Mouse (Mus musculus): ENCODE results near the gene Cd164.

Gene Cd164

GRCm38 (mm10) chr10:41552319-41552718 lies 33.1 kb downstream of the Cd164 start:
- peak in 1 of 2 experiments; percentile 10 for DNase-seq

DNA sequence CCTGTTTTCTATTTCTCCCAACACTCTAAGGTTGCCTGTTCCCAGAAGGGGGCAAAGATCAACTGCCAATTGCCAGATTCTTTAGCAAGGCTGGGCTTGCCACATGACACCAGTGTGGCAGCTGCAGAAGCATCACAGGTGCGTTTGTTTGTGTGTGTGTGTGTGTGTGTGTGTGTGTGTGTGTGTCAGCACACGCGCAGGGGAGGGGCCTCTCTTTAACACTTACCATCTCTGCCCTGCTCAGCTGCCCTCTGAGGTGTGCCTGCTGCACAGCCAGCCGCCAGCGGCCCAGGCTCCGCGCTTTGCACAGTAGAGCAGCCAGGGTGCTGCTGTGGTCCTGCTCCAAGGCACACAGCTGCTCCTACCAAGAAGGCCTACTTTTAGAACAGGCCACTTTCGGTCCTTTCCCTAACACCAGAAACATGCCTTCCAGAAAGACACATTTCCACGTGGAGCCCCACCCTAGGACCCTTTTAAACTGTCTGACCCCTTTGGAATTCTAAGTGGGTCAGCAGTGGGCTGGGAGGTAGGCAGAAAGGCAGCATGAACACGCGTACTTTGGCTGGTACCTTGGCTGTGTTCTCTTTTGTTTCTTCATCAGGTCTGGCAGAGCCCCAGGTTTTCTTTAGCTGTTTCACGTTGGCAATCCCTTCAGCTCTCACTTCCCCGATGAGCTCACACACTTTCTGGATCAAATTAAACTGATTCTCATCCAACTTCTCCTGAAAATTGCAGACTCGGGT lies 33.8 kb downstream of the Cd164 start:
- peak; percentile 60 to 81 for DNase-seq

DNA sequence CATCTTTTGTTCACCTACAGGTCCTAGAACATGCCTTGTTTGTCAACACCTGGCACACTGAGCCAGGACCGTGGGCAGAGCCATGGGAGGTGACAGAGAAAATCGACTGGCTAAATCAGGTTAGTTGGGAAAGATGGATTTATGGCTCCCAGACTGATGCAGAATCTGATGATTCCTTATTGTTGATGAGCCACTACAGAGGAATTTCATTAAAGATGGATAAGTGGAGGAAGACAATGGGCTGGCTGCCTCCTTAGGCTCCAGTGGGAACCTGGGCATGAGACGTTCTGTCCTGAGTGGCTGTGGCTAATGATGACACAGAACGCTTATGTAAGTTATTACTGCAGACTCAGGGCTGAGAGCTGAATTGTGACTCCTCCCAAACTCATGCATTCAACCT lies 34.5 kb downstream of the Cd164 start:
- no peak for DNase-seq

DNA sequence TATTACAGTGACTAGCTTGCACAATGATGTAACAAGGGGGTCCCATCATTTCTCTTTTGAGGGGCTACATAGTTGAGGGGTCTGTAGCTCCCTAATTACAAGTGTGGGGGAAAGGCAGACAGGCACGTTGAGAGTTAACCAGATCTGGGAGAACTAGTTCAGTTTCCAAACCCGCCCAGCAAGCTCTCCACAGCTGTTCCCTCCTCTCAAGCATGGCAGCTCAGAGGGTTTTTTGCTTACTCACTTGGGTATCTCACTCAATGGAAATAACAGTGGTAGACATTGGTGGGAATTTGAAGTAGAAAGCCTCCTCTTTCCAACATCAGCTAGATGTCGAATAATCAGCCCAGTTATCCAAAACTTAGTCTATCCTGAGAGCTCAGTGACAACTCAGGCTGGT lies 35.9 kb downstream of the Cd164 start:
- DNase-seq = no peak

- DNase-seq = no peak
Measured at GRCm38 (mm10) chr10:41558401-41558800, 39.2 kb downstream of the Cd164 start.

DNA sequence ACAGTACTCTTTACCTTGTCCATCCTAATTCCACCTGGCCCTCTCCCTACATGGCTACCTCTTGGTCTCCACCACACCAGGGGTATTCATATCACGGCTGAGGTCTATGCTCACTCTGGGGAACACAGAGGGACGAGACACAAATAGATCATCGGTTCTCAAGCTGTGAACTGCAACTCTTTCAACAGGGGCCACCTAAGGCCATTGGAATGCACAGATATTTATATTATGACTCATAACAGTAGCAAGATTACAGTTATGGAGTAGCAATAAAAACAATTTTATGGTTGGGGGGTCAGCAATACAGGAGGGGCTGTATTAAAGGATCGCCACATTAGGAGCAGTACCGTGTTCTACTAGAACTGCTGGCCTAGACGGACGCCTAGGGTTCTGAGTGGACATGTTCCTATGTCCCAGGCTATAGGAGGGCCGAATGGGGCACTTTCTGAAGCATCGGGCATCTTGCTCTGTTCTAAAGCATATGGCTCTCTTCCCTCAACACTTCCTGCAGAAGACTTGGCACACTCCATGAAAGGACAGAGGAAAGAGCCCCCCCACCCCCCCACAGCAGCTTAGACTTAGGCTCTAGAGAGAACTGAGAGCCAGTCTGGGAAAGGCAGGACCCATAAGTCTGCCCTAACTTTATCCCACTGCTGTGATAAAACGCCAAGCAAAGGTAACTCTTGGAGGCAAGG lies 42.6 kb downstream of the Cd164 start:
- no peak for DNase-seq

- DNase-seq = no peak
Measured at GRCm38 (mm10) chr10:41565141-41565540, 45.9 kb downstream of the Cd164 start.

DNA sequence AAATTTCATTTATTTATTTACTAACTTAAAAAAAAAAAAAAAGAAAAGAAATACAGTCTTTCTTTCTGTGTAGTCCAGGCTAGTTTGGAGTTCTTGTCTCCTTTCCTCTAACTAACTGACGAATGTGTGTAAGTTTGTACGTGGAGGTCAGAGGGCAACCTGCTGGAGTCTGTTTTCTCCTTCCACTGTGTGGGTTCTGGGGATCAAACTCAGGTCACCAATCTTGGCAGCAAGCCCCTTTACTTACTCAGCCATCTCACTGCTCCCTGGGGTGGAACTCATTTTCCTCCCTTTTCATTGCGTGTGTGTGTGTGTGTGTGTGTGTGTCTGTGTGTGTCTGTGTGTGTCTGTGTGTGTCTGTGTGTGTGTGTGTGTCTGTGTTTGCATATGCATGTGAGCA lies 49.1 kb downstream of the Cd164 start:
- peak; percentile 44 to 61 for DNase-seq

DNA sequence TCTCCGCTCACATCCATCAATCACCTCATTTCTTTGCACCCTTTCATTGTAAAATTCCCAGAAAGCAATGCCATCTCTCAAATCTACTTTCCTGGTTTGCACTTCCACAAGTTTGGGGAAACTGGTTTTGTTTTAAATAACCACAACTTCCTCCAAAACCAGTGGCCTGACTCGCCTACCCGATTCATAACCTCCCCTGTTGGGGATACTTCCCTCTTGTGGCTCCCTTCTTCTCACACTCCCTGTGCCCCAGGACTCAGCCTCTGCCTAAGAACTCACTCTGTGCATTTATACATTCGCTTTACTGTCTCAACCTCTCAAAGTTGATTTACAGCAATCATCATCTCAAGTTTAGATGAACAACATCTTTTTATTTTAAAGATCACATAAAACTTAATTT lies 51.9 kb downstream of the Cd164 start:
- no peak for DNase-seq

DNA sequence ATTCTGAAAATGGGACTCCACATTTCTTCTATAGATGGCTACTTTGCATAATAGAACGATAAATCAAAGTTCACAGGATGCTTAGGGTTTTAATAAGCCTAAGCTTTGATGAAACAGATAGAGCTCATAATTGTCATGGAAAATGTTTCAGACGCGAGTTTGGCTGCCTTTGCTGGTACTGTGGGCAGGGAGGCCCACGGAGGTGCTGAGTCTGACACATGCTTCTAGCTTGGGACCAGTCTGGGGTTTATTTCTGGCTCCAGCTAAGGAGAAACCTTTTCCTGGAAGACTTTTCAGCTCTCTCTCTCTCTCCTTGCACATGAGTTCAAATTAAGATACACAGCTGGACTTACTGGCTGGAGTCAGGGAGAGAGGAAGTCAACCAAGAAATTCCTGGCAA lies 53.1 kb downstream of the Cd164 start:
- no peak for DNase-seq

DNA sequence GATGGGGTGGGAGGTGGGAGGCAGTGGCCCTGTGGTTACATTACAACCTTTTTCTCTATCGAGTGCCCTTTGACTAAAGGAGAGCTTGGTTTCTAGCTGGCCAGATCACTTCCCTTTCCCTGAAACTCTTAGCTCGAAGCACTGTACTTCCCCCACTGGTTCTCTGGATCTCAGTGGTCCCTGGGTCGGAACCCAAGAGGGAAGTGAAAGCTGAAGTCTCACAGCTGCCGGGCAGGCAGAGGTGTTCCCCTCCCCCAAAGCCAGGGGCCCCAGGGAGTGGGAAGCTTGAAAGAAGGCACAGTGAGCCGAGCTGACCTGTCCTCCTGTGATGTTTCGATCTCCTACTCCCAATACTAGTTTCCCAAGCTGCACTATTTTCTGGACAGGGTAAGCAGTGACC lies 54.0 kb downstream of the Cd164 start:
- peak; percentile 47 to 57 for DNase-seq

- DNase-seq = no peak
Measured at GRCm38 (mm10) chr10:41575451-41576327, 56.5 kb downstream of the Cd164 start.

DNA sequence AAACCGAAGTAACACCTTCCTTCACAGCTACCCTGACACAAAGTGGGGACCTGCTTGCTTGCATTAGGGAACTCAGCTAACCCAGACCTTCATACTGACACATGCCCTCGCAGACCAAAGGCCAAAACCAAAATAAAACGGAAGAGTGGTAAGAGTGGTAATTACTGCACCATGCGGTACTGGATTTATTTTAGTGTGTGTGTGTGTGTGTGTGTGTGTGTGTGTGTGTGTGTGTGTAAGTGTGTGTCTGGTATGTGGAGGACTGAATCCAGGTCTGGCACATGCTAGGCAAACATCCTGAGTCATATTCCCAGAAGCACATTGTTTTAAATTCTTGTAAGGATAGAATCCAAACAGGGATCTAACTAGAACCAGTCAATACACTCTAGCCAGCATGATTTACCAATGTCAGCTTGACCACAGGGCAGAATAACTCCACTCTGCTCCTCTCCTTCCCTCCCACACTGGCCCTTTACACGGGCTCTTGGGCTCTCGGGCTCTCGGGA lies 57.2 kb downstream of the Cd164 start:
- no peak for DNase-seq

DNA sequence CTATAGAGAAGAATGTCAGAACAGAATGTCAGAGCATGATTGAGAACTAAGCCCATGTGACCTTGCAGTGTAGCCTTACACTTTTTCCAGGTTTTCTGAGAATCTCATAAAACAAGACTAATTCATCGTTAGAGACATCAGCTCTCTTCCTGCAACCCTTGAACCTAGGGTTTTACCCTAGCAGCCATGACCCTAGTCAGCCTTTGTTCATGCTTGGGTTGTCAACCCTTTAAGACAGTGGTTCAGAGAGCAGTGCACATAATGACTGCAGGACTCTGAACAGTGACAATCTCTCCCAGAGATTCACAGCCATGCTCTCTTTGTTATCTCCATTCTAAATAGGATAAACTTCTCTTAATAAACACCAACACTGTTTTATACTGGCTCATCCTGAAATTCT lies 59.3 kb downstream of the Cd164 start:
- no peak for DNase-seq

DNA sequence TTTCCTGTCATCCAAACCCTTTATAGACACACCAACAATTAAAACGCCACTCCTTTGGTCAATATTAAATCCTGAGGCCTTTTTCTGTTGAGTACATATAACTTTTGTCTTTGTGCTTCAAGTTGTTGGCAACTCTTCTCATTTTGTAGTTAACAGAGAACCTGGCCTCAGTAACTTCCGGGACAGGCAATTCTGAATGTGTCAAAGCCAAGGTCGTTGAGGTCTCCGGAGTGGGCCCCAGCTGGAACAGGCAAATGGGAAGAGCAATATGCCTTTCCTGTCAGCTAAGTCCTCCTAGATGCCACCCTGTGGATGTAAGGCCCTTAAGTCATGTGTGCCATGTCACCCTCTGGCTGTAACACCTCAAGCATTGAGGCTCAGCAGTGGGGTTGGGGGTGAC lies 61.2 kb downstream of the Cd164 start:
- DNase-seq = no peak
